Mouse (Mus musculus) erythroblast, adult 5-6 weeks (primary cell): ENCODE results near the gene Ipo7. TPM values are rescaled to one million over a fixed set of nuclear protein-coding genes. Genes with fewer than 3 reads are reported as not detected.
"Not testable (repeated sequence)": the region's sequence is repeated elsewhere in the genome, so short reads cannot be mapped to it uniquely, and the experiment has no call there.

ENCODE experiments used
- ATAC-seq: replicated peaks from 2 replicates; pipeline ENCODE4 v1.8.0; 2016; ENCODE audit warnings: moderate number of reproducible peaks, mild to moderate bottlenecking, moderate TSS enrichment, inconsistent platforms; ENCODE audit not compliant: poor library complexity, low FRiP score, severe bottlenecking
- total RNA-seq, 2 experiments: library from RNA; stranded (forward) in 1 of 2; stranded (reverse) in 1 of 2; fragments of 150-400 nt in 1 of 2; fragments of 200-764, 138-1000 nt in 1 of 2; gene quantifications; 2 replicates each; pipeline versions ENCODE4 v1.2.3 to v1.2.4; 2015 to 2017; ENCODE audit warnings: low replicate concordance in 2 of 2

The Ipo7 gene
- total RNA-seq, 2 experiments from 2014 or later = 17.9 to 33.1 TPM

DNA sequence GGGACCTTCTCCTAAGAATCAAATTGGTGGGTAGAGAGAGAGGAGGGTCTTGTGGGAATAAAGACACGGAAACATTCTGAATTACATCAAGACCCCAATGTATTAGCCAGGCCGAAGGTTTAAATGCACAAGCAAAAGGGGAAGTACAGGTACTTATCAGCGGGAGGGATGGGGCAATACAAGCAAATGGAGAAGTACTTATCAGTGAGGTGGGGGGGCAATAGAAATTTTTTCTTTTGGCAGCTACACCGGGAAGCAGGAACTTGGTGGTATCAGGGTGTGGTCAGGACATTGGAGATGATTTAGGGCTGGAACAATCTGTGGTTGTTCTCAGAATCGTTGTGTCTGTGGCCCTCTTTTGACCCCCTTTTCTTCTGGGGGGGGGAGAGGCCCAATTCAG, 3.8 kb upstream of the Ipo7 start:
- no peak for ATAC-seq

DNA sequence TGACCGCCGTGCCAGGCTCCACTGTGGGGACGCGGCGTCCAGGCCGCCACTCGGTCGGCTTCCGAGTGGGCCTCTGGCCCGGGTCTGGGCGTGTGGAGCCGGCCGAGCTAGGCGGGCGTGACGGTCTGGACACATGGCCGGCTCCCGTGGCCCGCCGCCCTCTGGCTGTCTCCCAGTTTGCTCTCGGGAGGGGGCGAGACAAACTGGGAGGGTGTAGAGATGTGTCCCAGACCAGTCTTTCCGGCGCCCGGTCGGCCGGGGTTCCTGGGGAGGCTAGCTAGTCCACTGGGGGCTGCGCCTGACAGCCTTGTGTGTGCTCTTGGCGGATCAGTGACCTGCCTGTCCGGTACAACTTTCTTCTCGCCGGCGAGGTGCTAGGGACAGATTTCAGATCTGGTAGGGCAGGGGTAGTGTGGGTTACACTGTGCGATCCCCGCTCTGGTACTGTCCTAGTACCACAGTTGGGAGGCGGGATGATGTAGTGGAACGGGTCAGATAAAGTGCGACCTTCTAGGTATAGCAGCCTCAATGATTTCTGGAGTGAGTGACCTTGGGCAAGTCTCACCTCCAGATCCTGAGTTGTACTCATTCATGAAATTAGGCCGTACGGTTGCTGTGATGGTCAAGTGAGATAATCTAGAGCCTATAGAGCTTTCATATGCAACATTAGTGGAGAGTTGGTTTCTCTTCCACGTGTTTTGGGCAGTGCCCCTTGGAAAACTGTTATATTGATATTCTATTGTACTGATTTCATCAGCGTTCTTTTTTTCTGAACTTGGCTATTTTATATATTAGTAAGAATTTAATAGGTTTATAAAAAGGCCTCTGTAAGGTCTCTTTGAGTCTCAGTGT, 783 bp downstream of the Ipo7 start:
- ATAC-seq = peak; percentile 69

DNA sequence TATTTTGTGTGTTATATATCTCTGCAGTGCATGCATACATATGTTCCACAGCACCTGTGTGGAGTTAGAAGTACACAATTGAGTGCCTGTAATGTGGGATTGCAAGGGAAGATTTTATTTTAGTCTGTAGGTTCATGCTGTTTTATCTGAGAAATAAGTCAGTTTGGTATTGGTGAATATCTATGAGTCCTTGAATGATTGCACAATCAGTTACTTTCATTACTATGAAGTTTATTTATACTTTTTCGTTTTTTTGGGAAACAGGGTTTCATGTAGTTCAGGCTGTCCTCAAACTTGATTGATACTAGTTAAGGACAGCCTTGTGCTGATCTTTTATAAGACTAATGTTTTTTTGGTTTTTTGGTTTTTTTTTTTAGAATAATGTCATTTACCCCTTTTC, 5.5 kb downstream of the Ipo7 start:
- ATAC-seq = no peak

DNA sequence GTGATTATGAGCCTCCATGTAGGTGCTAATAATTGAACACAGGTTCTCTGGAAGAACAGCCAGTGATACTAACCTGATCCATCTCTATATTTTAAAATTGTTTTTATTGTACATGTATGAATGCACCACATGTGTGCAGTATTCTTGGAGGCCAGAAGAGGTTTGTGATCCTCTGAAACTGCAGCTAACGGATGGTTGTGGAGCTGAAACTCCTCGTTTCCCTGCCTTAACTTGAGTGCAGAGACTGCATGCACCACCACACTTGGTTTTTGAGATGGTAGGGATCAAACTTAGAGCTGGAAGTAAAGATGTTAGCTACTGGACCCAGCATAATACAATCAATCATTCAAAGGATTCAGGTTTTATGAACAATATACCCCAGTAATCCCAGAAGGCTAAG, 8.5 kb downstream of the Ipo7 start:
- ATAC-seq = no peak

DNA sequence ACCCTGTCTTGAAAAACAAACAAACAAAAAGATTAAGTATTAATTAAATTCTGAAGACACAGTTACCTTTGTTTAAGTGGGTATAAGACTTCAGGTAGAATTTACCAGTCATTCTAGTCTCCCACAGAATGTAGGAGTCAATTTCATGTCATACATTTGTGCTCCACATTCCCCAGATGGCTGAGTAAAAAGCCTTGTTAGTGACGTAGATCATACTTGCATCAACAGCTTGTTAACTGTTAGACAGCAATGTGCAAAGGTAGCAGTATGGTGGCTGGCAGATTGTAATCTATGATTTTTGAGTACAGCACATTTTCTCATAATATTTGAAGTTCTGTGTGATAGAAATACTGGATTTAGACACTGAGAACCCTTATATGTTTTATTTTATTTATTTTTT, 10.8 kb downstream of the Ipo7 start:
- ATAC-seq = no peak

DNA sequence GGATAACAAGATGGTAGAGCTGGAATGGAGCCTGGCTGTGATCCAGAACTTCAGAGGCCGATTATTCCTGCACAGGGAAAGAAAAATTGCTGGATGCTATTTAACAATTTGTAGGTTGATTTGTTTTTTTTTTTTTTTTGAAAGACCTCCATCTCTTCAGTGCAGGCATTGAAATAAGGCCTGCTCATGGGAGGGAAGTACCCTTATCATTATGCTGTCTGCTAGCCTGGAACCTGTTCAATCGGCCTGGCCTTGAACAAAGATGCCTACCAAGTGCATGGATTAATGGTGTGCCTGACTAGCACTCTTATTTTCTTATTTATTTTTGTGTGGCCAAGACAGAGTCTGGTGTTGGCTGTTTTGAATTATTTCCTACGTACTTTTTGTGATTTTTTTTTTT, 12.3 kb downstream of the Ipo7 start:
- ATAC-seq = no peak

DNA sequence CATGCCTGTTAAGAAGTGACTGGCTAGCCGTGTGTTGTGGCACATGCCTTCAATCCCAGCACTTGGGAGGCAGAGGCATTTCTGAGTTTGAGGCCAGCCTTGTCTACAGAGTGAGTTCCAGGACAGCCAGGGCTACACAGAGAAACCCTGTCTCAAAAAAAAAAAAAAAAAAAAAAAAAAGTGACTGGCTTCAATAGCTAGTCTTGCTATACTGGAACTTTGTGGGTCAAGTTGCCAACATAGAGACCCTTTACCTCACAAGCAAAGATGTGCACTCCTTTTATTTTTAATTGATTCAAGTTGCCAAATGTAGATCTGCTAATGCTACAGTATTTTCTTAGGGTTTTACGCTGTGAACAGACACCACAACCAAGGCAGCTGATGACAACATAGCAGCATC, 39.6 kb downstream of the Ipo7 start:
- ATAC-seq = not testable (repeated sequence)

DNA sequence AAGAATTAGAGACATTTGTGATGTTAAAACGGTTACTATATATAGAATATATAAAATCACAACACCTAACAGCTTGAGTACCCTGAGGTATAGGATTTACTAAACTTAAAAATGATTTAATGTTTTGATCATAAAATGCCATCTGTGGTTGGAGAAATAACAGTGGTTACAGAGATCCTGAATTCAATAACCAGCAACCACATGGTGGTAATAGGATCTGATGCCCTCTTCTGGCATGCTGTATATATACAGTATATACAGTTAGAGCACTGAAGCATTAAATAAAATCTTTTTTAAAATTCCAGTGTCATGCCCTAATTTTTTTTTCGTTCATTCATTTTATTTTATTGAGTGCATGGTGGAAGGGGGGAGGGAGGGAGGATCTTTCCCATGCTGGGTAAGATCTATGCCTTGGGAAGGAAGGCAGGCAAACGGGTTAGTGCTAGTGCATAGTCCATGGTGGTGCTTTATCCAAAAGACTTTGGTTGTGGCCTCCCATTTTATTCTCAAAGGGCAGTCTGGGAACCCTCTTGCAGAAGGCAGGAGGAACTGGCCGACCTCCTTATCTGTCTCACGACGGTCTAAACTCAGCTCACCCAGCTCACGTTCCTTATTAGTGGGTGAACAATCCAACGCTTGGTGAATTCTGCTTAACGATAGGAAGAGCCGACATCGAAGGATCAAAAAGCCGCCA, 41.2 kb downstream of the Ipo7 start:
- ATAC-seq = no peak

DNA sequence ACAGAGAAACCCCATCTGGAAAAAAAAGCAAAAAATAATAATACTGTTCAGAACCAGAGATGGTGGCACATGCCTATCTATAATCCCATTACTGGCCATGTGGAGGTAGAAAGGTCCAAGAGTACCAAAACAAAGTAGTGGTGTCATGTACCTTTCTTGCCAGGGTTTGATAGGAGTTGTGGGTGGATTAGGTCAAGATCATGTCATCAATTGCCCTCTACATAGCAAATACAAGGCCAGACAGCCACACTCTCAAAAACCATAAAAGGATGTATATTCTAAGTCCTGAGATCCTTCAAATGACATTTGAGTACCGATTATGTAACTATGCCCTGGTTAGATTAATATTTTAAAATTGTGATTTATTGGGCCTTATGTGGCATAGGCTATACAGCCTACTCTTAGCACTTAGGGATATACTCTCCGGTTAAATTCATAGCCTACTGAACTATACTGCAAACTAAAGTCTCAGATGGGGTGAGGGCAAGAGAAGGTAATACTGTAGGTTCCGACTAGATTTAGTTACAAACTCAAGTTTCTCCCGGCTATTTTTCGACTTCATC, 42.1 kb downstream of the Ipo7 start:
- ATAC-seq = 0 out of 2 replicates have a peak, but pooled peaks have one; percentile 2

DNA sequence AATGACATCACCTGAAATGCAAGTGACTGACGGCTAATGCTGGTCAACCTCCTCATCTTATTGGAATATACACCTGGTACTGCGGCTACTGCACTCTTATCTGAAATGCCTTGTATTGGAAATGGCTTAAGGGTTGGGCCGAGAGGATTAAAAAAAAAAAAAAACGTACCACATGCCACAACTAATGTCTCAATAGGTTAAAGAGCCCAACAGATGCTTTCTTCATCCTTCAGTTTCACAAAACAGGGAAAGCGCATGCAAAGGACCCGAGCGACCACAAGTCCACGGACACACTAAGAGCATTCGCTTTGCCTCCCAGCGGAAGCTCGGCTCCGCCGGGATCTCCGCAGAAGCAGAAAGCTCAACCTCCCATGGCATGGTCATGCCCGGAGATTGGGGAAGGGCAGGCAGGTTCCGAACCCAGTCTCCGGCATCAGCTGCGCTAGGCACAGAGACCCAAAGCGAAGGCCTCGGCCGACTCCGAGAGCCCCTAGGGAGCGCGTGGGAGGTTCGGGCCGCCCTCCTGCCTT, 42.7 kb downstream of the Ipo7 start:
- ATAC-seq = peak; percentile 37

DNA sequence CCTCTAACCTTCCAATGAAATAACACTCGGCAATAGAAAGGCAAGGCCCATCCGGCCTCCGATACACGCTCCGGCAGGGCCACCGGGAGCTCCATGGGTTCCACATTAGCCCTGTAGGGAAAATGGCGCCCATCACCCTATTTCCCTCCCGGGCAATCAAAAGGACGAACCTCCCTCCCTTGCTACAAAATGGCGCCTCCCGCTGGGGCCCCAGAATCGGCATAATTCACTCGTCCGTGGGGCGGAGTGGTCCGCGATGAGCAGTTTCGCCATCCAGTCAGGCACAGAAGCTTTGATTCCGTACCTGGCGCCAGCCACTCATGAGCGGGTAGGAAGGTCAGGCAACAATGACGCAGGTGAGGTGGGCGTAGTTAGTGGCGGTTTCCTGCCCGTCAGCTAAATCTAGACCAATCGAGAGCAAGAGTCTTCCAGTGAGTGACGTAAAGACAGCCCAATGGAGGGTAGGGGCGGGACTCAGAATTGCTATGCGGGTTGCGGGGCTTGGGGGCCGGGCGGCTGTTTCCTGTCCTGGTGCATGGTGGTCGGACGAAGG, 43.2 kb downstream of the Ipo7 start, which contains the start of gene Zfp143:
Gene Zfp143, plus strand, starts transcription at position 19 of the 553 bp plus-strand sequence.
- ATAC-seq = peak; percentile 91

DNA sequence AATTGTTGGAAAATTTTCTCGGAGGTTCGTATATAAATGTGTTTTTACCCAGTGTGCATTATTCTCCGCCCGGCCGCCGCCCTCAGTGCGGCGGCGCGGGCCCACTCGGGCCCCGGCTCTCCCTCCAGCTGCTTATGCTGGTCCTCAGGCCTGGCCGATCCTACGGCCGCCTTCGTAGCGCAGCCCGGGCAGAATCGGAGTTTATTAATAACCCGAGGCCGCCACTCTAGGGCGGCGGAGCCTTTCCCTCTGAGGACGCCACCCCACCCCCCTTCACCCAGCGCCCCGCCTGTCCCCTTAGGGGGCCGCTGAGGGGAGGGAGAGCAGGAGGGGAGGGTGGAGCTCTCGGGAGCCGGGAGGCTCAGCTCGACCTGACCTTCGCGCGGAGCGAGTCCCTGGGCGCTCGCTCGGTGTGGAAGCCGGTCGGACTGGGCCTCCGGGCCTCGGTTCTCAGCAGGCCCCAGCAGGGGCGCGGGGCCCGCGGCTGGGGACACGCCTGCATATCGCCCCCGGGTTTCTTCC, 43.7 kb downstream of the Ipo7 start:
- peak; percentile 68 for ATAC-seq

DNA sequence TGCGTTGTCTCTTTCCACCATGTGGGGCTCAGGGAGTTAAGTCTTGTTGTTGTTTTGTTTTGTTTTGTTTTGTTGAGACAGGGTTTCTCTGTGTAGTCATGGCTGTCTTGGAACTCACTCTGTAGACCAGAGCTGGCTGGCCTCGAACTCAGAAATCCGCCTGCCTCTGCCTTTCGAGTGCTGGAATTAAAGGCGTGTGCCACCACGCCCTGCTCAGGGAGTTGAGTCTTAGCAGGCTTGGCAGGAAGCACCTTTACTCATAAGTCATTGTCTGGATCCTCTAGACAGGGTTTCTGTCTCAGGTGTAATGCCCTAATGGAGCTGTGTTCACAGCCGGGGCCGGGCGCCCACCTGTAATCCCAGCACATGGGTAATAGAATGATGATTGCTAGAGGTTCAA, 45.7 kb downstream of the Ipo7 start:
- ATAC-seq = no peak

DNA sequence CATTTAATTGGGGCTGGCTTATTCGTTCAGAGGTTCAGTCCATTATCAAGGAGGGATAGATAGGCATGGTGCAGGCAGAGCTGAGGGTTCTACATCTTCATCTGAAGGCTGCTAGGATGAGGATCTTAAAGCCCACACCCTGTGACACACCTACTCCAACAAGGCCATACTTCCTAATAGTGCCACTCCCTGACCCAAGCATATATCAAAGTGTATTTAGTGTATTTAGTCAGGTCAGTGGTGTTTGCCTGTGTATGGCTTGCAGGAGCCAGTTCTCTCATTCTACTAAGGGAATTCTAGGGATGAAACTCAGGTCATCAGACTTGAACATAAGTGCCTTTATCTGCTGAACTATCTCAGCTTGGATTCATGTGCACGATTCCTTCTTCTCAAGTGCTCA, 51.0 kb downstream of the Ipo7 start:
- ATAC-seq = no peak

DNA sequence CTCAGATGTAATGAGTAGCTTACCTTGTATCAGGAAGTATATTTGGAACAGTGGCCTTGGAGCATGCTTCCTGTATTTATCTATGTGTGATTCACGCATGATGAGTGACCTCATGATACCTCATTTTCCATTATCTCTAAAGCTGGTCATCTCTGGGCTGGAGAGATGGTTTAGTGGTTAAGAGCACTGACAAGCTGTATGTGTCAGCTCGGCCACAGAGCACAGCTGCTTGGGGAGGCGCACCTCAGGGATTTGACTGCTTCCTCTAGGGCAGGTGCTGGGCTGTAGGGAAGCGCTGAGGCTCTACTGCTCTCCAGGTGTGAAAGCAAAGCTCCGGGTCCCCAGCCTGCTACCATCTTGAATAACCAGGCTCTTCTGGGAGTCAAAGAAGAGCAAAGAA, 60.1 kb downstream of the Ipo7 start:
- ATAC-seq = no peak

DNA sequence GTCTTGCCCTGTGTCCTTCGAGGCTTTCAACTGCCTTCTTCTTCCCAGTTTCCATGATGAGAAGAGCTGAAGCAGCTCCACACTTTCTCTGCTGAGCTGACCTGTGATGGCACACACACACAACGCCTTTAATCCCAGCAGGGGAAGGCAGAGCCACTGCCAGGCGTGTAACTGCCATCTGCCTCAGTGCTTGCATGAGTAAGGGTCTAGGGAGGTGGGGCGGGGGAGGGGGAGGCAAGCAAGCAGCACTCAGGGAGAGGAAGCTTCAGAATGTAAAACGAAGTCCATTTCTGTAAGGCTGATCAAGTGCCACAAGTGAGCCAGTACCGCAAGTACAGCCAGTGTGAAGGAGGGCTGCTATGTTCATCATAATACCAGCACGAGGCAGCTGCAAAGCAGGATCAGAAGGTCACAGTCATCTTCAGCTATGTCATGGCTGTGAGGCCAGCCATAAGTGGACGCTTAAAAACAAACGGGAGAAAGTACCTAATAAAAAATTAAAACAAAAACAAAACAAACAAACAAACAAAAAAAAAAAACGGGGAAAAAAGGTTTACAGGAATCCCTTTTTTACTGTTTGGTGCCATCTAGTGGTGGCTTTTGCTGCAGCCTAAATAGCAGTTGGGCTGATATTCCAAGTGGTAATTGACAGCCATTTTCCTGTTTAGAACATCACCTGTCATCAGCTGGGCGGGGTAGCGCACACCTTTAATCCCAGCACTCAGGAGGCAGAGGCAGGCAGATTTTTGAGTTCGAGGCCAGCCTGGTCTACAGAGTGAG, 65.5 kb downstream of the Ipo7 start:
- ATAC-seq = peak; percentile 71

DNA sequence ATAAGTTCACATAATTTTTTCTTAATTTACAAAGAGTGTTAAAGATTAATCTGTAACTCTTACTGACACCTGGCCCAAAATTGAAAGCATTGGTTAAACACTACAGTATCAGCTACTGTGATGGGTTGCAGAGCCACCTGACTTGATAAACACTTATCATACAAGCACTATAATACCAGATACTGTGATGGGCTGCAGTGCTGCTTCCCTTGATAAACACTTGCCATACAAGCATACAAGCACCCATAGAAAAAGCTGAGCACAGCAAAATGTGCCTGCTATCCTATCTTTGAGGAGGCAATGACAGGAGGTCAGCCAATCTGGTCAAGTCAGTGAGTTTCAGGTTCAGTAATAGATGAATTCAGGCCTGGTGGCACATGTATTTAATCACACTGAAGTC, 67.1 kb downstream of the Ipo7 start:
- no peak for ATAC-seq

DNA sequence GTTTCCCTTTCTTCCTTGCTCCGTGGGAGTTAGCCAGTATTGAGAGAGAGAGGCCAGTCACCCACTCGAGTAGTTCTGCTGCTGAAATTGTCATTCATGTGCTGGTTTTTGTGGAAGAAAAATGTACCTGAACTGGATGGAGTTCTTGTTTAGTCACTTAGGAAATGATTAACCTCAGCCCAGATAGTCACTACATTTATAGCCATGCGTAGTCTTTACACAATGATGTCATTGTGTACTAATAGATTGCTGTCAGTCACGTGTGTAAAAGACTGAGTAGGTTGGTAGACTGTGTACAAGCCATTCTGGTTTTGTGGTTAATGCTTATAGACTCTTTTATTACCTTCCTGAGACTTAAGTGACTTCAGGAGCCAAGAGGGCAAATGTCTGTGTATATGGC, 69.8 kb downstream of the Ipo7 start:
- no peak for ATAC-seq

DNA sequence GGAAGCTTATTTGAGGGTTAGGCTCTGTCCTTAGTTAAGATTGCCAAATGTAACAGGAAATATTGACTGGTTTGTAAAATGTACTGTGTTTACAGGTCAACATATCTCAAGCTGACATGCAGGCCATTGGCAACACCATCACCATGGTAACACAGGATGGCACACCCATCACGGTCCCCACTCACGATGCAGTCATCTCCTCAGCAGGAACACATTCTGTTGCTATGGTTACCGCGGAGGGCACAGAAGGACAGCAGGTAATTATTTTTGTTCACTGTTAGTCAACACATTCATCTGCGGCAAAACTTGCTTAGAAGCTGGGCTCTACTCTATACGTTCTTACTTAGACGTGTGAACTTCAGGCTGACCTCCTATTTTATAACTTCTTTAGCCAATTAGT, 73.6 kb downstream of the Ipo7 start:
- no peak for ATAC-seq
